Mouse (Mus musculus) E14TG2a.4 (cell line): ENCODE results near the gene Zfp60.

Source experiments
- CTCF ChIP-seq: conservative IDR thresholded peaks from 2 replicates; pipeline ENCODE4 v1.5.1; 2014; ENCODE audit warnings: low read length
- NANOG ChIP-seq: IDR thresholded peaks from 2 replicates; pipeline ENCODE4 v1.6.1; 2014; ENCODE audit warnings: borderline replicate concordance, low read length, mixed read lengths
- POU5F1 ChIP-seq: IDR thresholded peaks from 2 replicates; pipeline ENCODE4 v1.6.1; 2014; ENCODE audit warnings: low read length, borderline replicate concordance

- TF ChIP-seq CTCF (no peak), NANOG (no peak), POU5F1 (no peak)
Observed at GRCm38 (mm10) chr7:27731946-27732345, 757 bp downstream of the Zfp60 start.
